Mouse (Mus musculus) urinary bladder, postnatal 4 days (tissue): Measurements from ENCODE around the gene Ago3.

Experiments used
- DNase-seq, 2 experiments: peaks; one replicate each; pipeline ENCODE4 v3.0.0; 2021 to 2022; ENCODE audit warnings: low spot score in 2 of 2

Gene Ago3

DNA sequence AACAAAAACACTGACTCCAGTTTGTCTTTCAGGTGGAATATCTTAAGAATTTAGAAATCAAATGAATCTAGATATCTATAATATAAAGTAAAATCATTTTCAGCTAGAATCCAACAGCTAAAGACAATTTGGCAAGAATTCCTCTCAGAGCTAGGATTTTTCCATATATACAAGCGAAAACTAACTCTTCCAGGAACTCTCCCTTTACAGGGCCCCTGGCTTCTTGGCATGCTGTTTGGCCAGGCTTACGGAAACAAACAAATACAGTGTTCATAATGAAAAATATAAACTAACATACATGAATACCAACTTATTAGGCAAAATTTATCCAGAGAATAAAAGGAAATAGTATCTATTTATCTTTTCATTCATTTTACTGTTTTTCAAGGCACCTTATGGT, 5.5 kb downstream of the Ago3 start:
- DNase-seq, result no peak

DNA sequence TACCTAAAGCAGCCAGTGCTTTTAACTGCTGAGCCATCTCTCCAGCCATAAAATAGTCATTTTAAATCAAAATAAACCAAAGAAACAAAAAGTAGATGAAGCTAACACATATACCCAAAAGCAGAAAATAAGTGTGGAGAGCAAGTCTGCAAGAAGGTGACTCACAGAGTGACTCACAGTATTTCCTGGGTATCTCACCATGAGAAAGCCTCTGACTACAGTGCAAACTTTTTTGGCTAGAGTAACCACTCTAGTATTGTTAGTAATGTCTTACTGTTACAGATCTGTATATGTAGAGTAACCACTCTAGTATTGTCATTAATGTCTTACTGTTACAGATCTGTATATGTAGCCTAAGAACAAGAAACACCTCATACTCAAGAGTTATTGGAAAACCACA, 13.6 kb downstream of the Ago3 start:
- no peak for DNase-seq

DNA sequence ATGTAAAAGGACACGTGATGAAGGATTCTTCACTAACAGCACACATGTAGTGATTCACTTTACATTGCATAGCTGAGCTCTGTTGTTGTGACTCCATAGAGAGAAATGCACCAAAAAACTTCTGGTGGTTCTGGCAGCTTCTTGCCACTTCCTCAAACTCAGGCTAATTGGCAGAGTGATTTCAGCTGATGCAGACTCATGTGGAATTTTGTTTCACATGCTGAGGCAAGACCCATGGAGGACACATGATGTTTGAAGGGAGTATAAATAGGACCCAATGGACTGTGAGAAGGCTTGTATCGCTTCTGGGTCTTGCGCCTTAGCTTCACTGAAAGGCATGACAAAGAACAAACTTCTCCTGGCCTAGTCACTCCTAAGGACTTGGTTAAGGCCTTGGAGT, 16.8 kb downstream of the Ago3 start:
- no peak for DNase-seq

DNA sequence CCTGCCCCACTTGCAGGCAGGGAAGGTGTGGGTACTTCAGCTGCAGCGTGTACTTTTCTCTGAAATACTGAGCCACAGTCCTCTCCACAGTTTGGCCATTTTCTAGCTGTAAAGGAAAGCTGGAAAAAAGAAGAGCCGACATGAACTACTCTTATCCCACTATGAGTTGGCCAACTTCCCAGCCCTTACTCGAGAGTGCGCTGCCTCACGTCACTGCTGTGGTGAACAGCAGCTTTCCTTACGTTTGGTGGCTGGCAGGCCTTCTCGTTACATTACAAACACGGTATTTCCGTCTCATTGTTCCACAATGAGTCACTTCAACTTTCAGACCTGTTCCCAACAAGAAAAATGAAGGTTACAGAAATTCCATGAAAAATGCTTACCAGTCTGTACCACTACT, 57.9 kb downstream of the Ago3 start:
- DNase-seq, result no peak

DNA sequence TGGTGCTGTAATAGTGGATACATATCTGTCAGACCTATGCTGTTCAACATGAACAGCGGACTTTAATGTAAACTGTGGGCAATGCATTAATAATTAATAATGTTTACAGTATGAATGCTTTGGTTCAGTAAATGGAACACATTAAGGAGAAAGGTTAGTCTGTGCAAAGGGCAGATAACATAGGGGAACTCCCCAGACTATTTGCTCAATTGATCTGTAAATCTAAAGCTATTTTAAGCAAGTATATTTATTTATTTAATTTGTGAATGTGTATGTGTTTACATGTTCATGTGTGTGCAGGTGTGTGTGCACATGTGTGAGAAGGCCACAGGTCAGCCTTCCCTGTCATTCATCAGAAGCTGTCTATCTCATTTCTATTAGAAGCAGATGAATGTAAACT, 69.3 kb downstream of the Ago3 start:
- DNase-seq, result no peak

DNA sequence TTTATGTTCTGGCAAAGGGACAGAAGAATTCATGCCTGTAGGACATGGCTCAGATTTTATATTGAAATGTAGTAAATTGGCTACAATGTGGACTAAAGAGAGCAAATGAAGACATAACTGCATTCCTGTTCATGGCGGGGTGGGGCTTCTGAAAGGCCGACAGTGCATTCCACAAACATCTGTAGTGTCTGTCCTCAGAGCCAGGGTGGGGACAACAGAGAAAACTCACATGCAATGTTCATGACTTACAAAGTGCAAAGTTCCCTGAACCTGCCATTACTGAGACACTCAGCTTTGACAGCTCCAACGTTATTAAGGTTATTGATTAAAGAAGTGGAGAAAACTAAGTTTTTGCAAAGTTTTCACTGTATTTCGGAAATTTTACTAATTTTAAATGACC, 85.9 kb downstream of the Ago3 start:
- no peak for DNase-seq

DNA sequence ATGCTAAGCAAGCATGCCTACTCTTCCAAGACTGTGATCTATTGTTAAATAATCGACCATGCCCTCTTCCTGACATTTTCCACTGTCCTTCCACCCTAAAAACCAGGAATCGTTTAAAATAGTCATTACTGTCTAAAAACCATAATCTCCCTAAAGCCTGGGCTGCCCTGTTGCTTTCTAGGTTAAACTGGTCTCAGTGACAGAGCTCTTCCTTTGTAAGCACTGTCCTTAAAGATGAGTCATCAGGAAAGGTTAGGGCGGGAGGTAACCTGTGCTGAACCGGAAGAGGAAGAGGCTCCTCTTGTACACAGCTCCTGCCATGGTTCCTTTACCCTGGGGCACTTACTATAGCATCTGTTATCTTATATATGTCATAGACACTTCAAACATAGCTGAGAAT, 89.9 kb downstream of the Ago3 start:
- no peak for DNase-seq

DNA sequence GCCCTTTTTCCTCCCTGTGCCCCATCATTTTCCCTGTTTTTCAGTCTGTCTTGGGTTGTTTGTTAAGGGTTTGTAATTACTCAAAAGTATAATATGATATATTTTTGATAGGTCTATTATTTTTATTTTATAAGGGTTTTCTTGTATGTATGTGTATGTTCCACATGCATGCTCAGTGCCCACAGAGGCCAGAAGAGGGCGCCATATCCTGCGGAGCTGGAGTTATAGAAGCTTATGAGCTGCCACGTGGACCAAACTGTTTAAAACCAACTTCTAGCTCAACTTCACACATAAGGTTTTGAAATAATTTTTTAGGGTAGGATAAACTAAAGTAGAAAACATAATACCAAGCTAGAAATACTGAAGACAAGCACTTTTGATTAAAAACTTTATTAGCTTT, 97.0 kb downstream of the Ago3 start:
- DNase-seq, result no peak

DNA sequence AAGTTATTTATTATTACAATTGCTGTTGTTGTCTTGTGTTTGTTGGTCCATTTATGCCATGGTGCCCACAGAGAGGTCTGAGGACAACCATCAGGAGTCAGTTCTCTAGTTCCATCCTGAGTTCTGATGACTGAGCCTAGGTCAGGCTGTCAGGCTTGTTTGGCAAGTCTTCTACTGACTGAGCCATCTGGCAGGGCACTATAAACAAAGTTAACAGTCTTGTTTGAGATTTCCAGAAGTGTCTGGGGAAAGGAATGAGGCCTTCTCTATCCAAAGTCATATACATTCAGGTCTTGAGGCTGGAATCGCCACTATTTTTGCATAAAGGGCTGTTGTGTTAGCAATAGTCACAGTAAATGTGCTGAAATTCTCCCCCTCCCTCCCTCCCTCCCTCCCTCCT, 97.6 kb downstream of the Ago3 start:
- no peak for DNase-seq

DNA sequence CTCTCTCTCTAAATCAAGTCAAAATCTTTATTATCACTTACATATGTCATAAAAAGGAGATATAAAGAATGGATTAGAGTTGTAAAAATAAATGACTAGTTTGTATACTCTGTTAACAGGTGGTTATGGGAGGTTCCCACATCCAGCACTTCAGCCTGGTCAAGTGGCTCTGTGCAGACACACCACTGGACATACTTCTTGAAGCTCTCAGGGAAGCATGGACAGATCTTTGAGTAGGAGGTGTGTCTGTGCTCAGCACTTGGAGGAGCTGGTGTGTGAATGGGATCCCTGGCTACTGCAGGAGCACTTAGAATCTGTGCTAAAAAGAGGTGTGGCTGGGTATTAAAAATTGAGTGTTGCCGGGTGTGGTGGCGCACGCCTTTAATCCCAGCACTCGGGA, 99.1 kb downstream of the Ago3 start:
- DNase-seq, result no peak

DNA sequence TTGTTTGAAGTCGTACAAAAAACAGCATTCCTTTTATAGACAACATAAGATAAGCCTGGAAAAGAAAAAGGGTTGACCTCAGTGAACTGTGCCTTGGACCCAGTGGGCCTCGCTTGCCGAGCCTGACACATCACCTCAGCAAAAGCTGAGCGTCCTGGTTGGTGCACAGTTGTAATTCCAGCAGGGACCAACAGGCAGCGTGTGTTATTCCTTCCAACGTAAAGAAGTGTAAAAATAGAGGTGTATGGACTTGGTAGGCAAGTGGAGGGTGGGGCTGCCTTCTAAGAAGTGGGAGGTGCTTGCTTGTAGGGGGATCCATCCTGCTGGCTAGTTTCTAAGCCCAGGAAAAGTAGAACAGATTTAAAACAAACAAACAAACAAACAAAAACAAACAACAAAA, 103.3 kb downstream of the Ago3 start:
- no peak for DNase-seq

DNA sequence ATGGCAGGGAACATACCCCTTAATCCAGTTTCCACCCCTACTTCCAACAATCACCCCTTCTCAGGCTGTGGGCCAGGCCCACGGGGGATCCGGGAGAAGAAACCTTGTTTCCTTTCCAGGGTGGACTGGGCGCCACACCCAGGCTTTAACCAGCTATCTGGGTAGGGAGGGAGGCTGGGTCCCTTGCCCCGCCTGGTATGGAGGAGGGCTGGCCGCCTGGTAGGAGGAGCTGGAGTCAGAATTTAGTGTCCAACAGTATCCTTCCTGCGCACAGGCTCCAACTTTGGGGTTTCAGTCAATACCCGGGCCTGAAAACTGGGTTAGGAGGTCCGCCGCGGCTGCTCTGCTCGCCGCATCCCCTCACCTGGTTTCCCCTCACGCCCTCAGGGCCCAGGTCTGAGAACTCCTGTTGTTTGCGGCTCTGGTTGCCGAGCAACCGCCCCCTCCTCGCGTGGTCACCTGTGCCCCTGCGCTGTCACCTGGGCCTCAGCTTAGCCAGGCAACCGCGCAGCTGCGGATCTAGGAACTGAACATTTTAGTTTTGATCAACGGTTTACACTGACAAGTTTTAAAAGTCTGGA, 104.0 kb downstream of the Ago3 start, which contains the start of gene Tekt2:
Tekt2 (minus strand) TSS at position 408 of the 581 bp plus-strand sequence.
- DNase-seq, result peak in 1 of 2 experiments; percentile 59

DNA sequence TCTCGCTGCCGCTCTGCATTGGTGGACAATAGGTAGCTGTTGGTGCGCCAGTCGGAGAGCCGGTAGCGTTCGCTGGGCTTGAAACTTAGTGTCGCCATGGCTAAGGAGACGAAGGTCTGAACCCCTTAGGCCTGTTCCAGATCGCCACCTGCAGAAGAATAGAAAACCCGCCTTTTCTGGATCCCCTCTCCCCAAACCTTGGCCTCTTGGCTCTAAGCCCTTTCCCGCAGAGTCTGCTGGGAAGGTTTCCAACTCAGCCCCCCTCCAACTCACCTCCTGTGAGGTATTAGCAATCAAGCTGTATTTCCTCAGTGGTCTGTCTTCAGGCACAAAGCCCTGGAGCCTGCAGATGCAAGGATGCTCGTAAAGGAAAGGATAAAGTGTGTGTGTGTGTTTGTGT, 104.5 kb downstream of the Ago3 start:
- no peak for DNase-seq

DNA sequence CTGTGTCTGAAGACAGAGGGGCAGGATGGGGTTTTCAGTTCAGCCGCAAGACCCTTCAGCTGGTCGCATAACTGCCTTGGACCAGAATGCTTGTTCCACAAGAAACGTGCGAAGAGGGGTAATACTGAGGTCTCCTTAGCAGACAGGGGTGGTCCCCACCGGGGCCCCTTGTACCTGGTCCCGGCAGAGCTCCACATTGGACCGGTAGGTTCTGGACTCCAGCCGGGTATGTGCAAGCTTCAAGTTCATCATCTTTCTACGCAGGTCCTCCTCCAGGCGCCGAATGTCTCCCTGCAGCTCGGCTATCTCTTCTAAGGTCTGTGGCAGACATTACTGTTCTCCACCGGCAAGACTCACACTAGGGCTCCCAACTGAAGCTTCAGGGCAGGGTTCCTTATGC, 106.7 kb downstream of the Ago3 start:
- DNase-seq, result no peak

DNA sequence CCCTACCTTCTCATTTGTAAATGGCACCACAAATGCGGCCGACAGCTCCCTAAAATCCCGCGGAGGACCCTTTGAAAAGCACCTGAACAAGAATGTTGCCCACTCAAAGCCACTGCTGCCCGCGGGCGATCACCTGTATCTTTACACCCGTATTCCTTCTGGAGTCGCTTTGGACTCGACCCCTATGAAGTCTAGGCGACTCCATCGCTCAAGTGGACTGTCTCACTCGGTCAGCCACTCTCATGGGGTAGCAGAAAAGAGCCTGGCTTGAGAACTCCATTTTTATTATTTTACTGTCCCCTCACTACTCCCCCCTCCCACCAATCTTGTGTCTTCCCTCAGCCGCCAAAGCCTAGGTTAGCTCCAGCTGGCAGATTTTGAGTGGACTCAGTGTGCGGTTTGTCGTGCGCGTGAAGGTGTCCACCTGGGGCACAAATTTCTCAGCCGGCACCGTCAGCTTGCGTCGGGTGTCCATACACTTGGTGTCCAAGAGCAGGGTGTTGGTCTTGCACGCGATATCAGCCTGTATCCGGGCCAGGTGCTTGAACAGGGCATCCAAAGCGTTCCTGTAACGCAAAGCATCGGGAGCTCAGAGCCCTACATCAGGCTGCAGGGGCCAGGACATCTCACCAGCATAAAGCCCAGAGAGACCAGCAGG, 107.4 kb downstream of the Ago3 start:
- DNase-seq, result no peak

DNA sequence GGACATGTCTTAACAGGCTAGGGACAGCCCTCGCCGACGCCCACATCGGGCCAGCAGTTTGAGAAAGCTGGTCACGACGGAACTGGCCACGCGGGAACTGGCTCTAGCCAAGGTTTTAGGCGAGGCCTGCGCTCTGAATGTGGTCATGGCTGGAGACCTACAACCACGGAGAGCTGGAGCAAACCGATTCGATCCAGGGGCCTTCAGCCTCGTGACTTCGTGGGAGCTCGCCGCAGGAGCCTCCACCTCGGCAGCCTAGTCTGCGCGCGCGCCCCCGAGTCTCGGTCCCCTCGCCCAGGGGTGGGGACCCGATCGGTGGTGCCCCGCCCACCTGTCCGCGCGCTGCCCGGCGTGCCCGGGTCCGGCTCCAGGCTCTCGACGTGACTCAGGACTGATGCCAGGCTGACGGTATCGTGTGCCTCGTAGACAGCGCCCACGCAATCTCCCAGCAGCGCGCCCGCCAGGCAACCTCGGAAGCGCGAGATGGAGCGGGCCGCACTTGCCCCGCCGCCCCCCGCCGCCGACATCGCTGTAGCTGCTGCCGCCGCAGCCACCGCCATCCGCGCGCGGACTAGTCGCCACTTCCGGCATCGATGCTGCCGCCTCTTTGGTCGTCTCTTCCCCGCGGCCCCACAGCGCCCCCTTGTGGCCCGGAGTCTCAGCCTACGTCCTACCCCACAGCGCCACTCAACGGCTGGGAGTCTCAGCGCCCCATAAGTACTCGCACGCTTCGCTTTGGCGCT, 108.1 kb downstream of the Ago3 start, which contains the start of gene Adprhl2:
Adprhl2 (minus strand) TSS at position 593 of the 743 bp plus-strand sequence.
- DNase-seq, result peak; percentile 97 to 100

DNA sequence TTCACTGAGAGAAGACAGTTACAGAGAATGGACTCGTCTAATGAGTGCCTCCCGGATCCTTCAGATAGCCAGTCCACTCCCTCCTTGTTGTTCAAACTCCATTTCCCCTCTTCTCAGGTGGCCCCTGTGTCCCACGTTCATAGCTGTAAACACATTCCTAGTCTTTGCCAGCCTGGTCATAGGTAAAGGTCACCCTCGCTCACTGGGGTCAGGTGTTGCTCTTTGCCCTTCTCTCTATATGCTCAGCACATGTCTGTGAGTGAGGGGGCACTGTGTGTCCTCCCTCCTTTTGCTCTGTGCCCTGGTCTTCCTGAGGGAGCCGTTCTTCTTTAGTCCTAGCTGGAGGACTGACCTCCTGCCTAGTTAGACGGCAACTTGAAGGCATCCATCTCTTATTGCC, 109.5 kb downstream of the Ago3 start:
- no peak for DNase-seq

DNA sequence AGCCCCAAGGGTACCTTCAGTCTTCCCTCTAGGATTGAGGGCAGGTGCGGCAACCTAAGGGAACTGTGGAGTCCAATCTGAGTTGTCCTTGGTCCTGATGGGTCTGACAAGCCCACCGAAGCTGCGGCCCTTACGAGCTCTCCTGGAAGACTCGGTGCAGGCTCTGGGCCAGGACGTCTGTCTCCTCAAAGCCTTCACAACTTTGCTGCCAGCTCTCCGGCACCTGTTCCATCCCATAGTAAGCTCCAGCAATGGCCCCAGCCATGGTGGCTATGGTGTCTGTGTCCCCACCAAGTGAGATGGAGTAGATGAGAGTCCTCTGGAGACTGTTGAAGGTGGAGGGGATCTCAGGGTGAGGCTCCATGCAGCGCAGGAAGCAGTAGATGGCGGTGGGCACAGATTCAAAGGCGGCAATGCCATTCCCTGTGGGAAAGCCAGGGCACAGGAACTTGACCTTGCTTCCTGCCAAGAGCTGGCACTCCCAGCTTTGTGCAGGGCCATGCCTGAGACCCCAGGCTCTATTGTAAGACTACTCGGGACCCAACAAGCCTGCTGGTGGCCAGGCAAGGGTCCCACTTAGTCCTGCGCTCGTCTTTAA, 112.8 kb downstream of the Ago3 start:
- DNase-seq, result no peak

DNA sequence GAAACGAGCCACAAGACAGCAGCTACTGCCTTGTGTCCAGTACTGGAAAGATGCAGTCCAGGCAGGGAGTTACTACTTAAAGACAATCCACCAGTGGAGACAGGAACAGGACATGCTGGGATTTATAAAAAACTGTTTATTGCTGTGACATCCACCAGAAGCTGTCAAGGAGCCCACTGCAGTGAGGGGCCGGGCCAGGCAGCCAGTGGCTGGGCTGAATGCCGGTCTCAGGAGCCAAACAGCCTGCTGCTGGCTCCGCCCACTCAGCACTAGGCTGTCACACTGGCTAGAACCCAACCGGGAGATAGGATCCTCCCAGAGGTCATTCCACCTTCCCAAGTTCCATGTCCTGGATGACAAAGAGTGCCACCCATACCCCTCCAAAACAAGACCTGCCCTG, 113.4 kb downstream of the Ago3 start:
- no peak for DNase-seq

DNA sequence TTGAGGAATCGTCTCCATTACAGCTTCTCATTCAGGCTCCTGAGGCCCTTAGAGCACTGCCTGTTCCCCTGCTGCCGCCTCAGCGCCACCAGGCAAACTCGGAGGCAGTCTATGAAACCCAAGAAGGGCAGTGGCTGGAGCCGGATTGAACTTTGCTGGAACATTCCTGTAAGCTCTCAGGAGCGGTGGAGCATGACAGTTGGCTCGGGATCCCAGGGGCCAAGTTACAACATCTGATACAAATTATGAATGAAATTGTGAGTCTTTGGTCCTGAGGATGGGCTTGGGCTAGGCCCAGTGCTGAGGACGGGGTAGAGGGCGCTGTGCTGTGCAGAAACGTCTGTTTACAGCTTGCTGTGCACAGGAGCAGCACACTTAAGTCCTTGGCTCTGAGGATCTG, 115.0 kb downstream of the Ago3 start:
- no peak for DNase-seq

DNA sequence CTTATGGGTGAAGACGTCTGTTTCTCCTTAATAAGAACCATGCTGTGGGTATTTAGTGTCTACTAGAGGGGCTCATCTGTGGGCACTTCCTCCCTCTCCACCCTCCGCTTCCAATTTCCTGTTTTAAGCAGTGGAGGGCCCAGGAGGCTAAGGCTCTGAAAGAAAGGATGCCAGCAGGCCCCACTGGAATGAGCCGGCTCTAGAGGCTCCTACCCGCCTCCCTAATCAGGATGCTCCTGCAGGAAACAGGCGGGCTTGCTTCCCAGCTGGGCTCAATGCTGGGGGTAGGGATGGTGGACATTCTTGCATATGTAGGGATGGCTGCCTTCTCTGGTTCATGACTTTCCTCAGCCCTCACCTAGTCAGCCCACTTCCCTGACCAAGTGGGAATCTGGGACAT, 116.2 kb downstream of the Ago3 start:
- DNase-seq, result no peak

DNA sequence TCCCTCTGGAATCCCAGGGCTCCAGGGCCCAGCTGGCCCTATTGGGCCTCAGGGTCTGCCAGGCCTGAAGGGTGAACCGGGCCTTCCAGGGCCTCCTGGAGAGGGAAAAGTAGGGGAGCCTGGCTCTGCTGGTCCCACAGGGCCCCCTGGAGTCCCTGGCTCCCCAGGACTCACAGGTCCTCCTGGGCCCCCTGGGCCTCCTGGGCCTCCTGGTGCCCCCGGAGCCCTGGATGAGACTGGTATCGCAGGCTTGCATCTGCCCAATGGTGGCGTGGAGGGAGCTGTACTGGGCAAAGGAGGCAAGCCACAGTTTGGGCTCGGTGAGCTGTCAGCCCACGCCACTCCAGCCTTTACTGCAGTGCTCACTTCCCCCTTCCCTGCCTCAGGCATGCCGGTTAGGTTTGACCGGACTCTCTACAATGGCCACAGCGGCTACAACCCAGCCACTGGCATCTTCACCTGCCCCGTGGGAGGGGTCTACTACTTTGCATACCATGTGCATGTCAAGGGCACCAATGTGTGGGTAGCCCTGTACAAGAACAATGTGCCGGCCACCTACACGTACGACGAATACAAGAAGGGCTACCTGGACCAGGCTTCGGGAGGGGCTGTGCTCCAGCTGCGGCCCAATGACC, 117.7 kb downstream of the Ago3 start:
- DNase-seq, result no peak
